Mouse (Mus musculus) heart, adult 11 months (tissue): ENCODE measurements around the gene Gab2.

Experiments
- DNase-seq: peaks from one replicate; pipeline ENCODE4 v3.0.0; 2022

The Gab2 gene

GRCm38 (mm10) chr7:97151082-97151813, 69.9 kb downstream of the Gab2 start:
- DNase-seq, result no peak

GRCm38 (mm10) chr7:97154756-97155487, 73.5 kb downstream of the Gab2 start:
- DNase-seq, result peak; percentile 97

GRCm38 (mm10) chr7:97164261-97164660, 82.9 kb downstream of the Gab2 start:
- peak; percentile 87 for DNase-seq

GRCm38 (mm10) chr7:97171089-97171488, 89.7 kb downstream of the Gab2 start:
- DNase-seq, result no peak

GRCm38 (mm10) chr7:97171719-97172118, 90.3 kb downstream of the Gab2 start:
- no peak for DNase-seq

- peak; percentile 96 for DNase-seq
Measured at GRCm38 (mm10) chr7:97172126-97172525, 90.7 kb downstream of the Gab2 start.

- no peak for DNase-seq
Measured at GRCm38 (mm10) chr7:97181931-97182330, 100.5 kb downstream of the Gab2 start.

- DNase-seq, result no peak
Measured at GRCm38 (mm10) chr7:97183426-97183825, 102.0 kb downstream of the Gab2 start.

- DNase-seq, result no peak
Measured at GRCm38 (mm10) chr7:97184005-97184404, 102.6 kb downstream of the Gab2 start.

GRCm38 (mm10) chr7:97187387-97188081, 106.1 kb downstream of the Gab2 start:
- DNase-seq, result peak; percentile 88

GRCm38 (mm10) chr7:97189116-97189515, 107.7 kb downstream of the Gab2 start:
- no peak for DNase-seq

- no peak for DNase-seq
Measured at GRCm38 (mm10) chr7:97203907-97204306, 122.5 kb downstream of the Gab2 start.

- DNase-seq, result no peak
Measured at GRCm38 (mm10) chr7:97208811-97209549, 127.6 kb downstream of the Gab2 start.

- DNase-seq, result no peak
Measured at GRCm38 (mm10) chr7:97210064-97210685, 128.8 kb downstream of the Gab2 start.

- DNase-seq, result peak; percentile 94
Measured at GRCm38 (mm10) chr7:97211117-97211516, 129.7 kb downstream of the Gab2 start.

- no peak for DNase-seq
Measured at GRCm38 (mm10) chr7:97223836-97224235, 142.4 kb downstream of the Gab2 start.

GRCm38 (mm10) chr7:97245261-97245949, 164.0 kb downstream of the Gab2 start:
- DNase-seq, result peak; percentile 93

- peak; percentile 90 for DNase-seq
Measured at GRCm38 (mm10) chr7:97245950-97246578, 164.7 kb downstream of the Gab2 start.

- DNase-seq, result peak; percentile 98
Measured at GRCm38 (mm10) chr7:97247661-97248060, 166.3 kb downstream of the Gab2 start.

GRCm38 (mm10) chr7:97248136-97248535, 166.8 kb downstream of the Gab2 start:
- DNase-seq, result peak; percentile 95

- peak; percentile 92 for DNase-seq
Measured at GRCm38 (mm10) chr7:97251638-97252037, 170.3 kb downstream of the Gab2 start.
